Mouse (Mus musculus) olfactory bulb, adult 2 months (tissue): ENCODE data around the gene Edaradd. TPM values are rescaled to one million over a fixed set of nuclear protein-coding genes. Genes with fewer than 3 reads are reported as not detected.

Experiments used
- H3K27ac ChIP-seq: fragments of 200-500 bp; 2 replicates; pipeline ENCODE4 v1.5.1; 2012; ENCODE audit warnings: low read depth, low read length; ENCODE audit not compliant: insufficient read depth
- H3K4me1 ChIP-seq: fragments of 200-500 bp; 2 replicates; pipeline ENCODE4 v1.6.1; 2012; ENCODE audit warnings: low read length; ENCODE audit not compliant: control insufficient read depth, insufficient read depth
- H3K4me3 ChIP-seq: fragments of 200-500 bp; 2 replicates; pipeline ENCODE4 v1.5.1; 2012; ENCODE audit warnings: mild to moderate bottlenecking, low read depth, low read length, moderate library complexity; ENCODE audit not compliant: insufficient read depth
- CTCF ChIP-seq: fragments of 200-500 bp; IDR thresholded peaks from 2 replicates; pipeline ENCODE4 v1.5.1; 2012; ENCODE audit warnings: low read depth, mild to moderate bottlenecking, low read length, moderate library complexity; ENCODE audit not compliant: insufficient read depth
- POLR2A ChIP-seq: fragments of 200-500 bp; IDR thresholded peaks from 2 replicates; pipeline ENCODE4 v1.6.1; 2012; ENCODE audit warnings: mild to moderate bottlenecking, low read depth, low read length, moderate library complexity; ENCODE audit not compliant: insufficient read depth
- WGBS: fragments of 180-500 bp; shearing (Covaris S2); methylation state at CpG from one replicate; pipeline ENCODE4 v1.1.7; 2018; 5-methylcytosine and 5-hydroxymethylcytosine counted together
- polyA plus RNA-seq: library from polyadenylated mRNA; stranded (reverse); fragments of >200 nt; gene quantifications from 2 replicates; pipeline ENCODE4 v1.2.4, GENCODE M21; 2012; ENCODE audit warnings: low replicate concordance; ENCODE audit not compliant: missing spikeins, insufficient read depth, insufficient read length

Gene Edaradd
- polyA plus RNA-seq, 1 experiment: not detected

DNA sequence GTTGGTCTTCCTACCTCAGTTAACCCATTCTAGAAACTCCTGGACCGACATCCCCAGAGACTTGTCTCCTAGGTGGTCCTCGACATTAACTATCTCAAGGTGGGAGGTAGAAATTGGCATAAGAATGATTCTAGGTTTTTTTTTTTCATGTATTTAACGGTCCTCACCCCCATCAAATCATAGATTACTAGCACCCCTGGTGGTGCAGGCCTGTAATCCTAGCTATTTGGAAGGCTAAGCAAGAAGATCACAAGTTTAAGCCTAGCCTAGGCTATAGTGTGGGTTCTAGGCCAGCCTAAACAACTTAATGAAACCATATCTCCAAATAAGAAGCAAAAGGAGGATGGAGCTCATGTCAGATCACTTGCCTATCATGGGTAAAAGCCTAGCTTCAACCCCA is 38.8 kb upstream of the Edaradd start:
- Histone ChIP-seq H3K4me3 (no peak overlapping the region), H3K27ac (no peak overlapping the region), H3K4me1 (no peaks in the 10 kb centered on the region)
- TF ChIP-seq CTCF: no peak
- TF ChIP-seq POLR2A: no peak
- 56% methylated on average over 3 of the region's 3 CpGs for WGBS

DNA sequence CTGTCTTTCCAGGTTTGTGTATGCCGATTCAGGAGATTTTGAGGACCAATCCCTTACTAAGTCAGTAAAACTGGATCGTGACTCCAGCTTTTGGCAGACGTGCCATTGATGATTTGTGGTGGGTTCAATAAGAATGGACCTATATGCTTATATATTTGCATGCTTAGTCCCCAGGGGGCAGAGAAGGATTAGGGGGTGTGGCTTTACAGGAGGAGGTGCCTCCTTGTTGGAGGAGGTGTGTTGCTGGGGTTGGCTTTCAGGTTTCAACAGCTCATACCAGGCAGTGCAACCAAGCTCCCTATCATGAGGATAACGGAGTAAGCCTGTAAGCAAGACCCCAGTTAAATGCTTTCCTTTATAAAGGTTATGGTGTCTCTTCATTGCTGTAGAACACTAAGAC is 34.0 kb upstream of the Edaradd start:
- no peaks in the 10 kb centered on the region for H3K4me1 ChIP-seq
- TF ChIP-seq CTCF: no peak
- no peak for TF ChIP-seq POLR2A
- 75% methylated on average over 4 of the region's 4 CpGs for WGBS
- no peak overlapping the region for H3K4me3 ChIP-seq
- no peak overlapping the region for H3K27ac ChIP-seq

DNA sequence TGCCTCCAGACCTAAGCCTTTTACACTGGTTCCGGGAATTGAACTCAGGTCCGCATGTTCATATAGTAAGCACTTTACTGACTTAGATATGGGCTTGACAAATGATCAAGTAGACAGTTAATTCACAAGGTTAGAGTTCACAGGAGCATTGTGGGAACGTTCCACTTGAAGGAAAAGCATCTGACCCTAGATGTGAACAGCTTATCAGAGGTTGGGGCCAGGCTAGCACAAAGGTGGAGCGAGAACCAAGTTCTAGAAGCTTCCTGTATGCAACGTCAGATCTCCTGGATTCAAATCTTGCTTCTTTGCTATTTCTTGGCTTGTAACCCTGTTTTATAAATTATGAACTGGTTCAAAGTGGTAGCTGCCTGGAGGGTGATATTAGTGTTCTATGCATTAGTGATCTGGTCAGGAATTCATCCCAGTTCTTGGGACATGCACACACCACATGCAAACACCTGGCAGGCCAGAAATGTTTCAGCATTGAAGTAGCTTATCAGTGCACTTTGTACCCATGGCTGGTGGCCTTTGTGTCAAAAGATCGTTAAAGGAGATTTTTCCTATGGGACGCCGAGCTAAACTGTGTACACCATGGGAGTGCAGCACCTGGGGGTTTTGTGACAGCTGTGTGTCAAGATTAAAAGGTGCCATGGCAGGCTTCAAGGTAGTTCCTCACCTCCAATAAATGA is 23.8 kb upstream of the Edaradd start:
- no peak overlapping the region for H3K4me3 ChIP-seq
- 90% methylated on average over 8 of the region's 8 CpGs for WGBS
- peaks cover 8% of the 10 kb centered on the region for H3K4me1 ChIP-seq
- no peak overlapping the region for H3K27ac ChIP-seq
- no peak for TF ChIP-seq CTCF
- TF ChIP-seq POLR2A: no peak

DNA sequence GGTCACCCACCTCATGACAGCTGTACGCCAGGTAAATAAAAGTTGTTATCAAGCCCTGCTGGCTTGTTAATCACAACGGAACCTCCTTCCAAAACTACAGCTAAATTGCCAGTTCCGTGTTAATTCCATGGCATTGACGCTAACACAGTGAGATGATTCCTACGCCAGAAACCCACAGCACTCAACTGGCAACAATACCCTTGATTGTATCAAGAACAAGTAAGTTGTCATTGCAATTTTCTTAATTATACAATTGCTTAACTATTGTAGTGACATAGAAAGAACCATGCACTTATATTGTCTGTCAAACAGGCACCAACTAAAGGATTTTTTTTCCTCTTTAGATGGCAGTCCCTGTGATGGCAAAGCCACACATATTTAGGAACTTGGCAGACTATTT is 23.0 kb upstream of the Edaradd start:
- H3K27ac ChIP-seq: no peak overlapping the region
- 28% methylated on average over 5 of the region's 5 CpGs for WGBS

GRCm38 (mm10) chr13:12542006-12542981 is 22.1 kb upstream of the Edaradd start:
- WGBS: 14% methylated on average over 23 of the region's 23 CpGs
- H3K27ac ChIP-seq: no peak overlapping the region
- H3K4me1 ChIP-seq: peaks cover 8% of the 10 kb centered on the region
- TF ChIP-seq POLR2A (no peak), CTCF (no peak)
- H3K4me3 ChIP-seq: no peak overlapping the region

More for the DNA sequence above, 23.0 kb upstream of the Edaradd start:
- TF ChIP-seq POLR2A: no peak
- no peak for TF ChIP-seq CTCF
- Histone ChIP-seq H3K4me3 (no peak overlapping the region), H3K4me1 (peaks cover 8% of the 10 kb centered on the region)

- 0 out of 2 replicates have a peak overlapping the region, but pooled peaks have one; percentile 12 for H3K27ac ChIP-seq
- WGBS: 43% methylated on average over 13 of the region's 13 CpGs
Measured at GRCm38 (mm10) chr13:12540119-12540518, 19.9 kb upstream of the Edaradd start.

DNA sequence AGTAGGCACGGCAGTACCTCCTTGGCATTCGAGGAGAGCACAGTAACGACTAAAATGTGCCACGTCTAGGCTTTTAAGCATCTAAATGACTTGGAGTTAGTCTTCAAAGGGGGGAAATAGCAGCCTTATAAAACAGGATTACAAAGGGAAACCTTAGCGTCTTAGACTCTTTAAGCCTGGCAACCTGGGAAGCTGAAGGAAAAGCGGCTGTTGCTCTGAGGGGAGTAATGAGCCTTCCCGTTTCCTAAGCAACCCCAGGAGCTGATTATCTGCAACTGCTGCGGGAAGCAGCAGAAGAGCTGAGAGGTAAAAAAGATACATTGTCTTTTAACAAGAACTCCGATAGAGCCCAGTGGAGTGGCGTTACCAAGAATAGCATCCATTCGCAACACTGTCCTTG is 19.5 kb upstream of the Edaradd start:
- peak overlapping the region; percentile 20; the same call in 1 of the 2 replicates for H3K4me3 ChIP-seq

More at GRCm38 (mm10) chr13:12540119-12540518, 19.9 kb upstream of the Edaradd start:
- no peak for TF ChIP-seq CTCF
- TF ChIP-seq POLR2A: no peak
- peak overlapping the region; percentile 20; the same call in 1 of the 2 replicates for H3K4me3 ChIP-seq
- H3K4me1 ChIP-seq: peaks cover 8% of the 10 kb centered on the region

GRCm38 (mm10) chr13:12537971-12538370 is 17.7 kb upstream of the Edaradd start:
- peaks cover 8% of the 10 kb centered on the region for H3K4me1 ChIP-seq
- TF ChIP-seq POLR2A: no peak
- TF ChIP-seq CTCF: no peak
- whole genome bisulfite sequencing: 62% methylated on average over 6 of the region's 6 CpGs
- no peak overlapping the region for H3K4me3 ChIP-seq
- H3K27ac ChIP-seq: no peak overlapping the region

More for the DNA sequence above, 19.5 kb upstream of the Edaradd start:
- TF ChIP-seq CTCF: no peak
- no peak for TF ChIP-seq POLR2A
- Histone ChIP-seq H3K27ac (0 out of 2 replicates have a peak overlapping the region, but pooled peaks have one; percentile 12), H3K4me1 (peaks cover 8% of the 10 kb centered on the region)
- 7% methylated on average over 11 of the region's 11 CpGs for WGBS
